Comparison of ENCODE assay signal across 12 mouse cellular contexts in the genomic region with DNA sequence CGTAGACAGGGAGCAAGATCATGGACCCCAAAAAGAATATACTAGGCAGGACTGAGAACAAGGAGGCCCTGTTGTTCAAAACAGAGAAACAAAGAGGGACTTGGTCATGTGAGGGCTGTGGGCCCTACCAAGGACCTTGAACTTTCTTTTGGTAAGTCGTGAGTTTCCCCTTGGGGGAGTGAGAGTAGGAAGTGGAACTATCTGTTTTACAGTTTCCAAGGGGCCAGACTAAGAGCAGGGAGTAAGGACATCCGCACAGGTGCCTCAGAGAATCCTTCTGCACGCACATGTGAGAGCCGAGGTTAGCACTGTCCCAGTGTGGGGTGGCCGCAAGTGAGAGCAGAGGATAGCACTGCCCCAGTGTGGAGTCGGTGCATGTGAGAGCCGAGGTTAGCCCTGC.
"Had no signal": no experiment of that assay in that cellular context is flagged by ENCODE, and none has a peak within 500 bp of the region (broad histone marks: within the 10 kb centered on the region; RNA-seq: fewer than 3 reads in every experiment).

No protein-coding gene starts in this region.

- DNase-seq: kidney, adult 8-10 months; kidney, postnatal 25 days; liver, embryonic 13.5 days; lung, adult 18-20 months; midbrain, embryonic 14.5 days; right cerebral cortex, adult 18-20 months; right cerebral cortex, postnatal 25 days; thymus, adult 18-20 months; thymus, postnatal 25 days had no signal

- H3K4me1 ChIP-seq: limb, embryonic 15.5 days; liver, embryonic 13.5 days had no signal

- ATAC-seq: inflammation-experienced regulatory T-cells, adult 6 months; intestine, postnatal 0 days had no signal

- H3K9ac ChIP-seq: limb, embryonic 15.5 days; liver, embryonic 13.5 days had no signal

- H3K27me3 ChIP-seq: limb, embryonic 15.5 days; liver, embryonic 13.5 days had no signal

- H3K36me3 ChIP-seq: limb, embryonic 15.5 days; liver, embryonic 13.5 days had no signal

- H3K4me2 ChIP-seq: limb, embryonic 15.5 days; liver, embryonic 13.5 days had no signal

- H3K9me3 ChIP-seq: limb, embryonic 15.5 days; liver, embryonic 13.5 days had no signal

- H3K4me3 ChIP-seq: limb, embryonic 15.5 days; liver, embryonic 13.5 days had no signal

- H3K27ac ChIP-seq: limb, embryonic 15.5 days; liver, embryonic 13.5 days had no signal
